Mouse (Mus musculus): ENCODE results near the gene Clec2d.

Gene Clec2d

DNA sequence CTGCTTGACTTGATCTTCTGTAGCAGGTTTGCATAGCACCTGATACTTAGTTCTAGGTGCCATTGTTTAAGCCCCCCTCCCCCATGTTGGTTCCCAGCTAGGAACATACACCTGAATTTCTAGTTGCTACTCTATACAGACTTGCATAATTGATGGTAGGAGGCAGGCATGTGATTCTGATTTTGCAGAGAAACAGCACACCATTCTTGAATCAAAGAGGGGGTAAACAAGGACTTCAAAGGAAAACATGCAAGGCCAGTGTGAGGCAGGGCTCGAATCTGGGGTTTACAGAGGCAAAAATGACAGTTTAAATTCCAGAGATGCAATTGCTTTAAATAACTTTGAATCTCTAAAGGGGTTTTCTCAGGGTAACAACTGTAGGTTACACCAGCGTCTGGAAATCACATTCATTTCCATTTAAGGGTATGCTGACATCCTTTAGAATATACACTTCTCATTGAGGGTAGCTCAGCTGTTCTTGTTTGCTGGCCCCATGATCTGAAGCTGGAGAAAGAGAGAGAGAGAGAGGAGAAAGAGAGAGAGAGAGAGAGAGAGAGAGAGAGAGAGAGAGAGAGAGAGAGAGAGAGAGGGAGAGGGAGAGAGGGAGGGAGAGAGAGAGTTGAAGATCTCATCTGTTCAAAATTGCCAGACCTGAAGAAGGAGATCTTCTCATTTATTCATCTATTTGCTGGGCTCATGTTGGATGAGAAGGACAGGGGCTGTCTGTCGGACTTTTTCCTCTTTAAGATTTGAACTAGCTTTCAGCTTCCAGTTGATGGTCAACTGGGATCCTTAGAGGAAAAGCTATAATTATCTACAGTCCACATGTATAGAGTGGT is 48.7 kb downstream of the Clec2d start:
- no peak for DNase-seq

DNA sequence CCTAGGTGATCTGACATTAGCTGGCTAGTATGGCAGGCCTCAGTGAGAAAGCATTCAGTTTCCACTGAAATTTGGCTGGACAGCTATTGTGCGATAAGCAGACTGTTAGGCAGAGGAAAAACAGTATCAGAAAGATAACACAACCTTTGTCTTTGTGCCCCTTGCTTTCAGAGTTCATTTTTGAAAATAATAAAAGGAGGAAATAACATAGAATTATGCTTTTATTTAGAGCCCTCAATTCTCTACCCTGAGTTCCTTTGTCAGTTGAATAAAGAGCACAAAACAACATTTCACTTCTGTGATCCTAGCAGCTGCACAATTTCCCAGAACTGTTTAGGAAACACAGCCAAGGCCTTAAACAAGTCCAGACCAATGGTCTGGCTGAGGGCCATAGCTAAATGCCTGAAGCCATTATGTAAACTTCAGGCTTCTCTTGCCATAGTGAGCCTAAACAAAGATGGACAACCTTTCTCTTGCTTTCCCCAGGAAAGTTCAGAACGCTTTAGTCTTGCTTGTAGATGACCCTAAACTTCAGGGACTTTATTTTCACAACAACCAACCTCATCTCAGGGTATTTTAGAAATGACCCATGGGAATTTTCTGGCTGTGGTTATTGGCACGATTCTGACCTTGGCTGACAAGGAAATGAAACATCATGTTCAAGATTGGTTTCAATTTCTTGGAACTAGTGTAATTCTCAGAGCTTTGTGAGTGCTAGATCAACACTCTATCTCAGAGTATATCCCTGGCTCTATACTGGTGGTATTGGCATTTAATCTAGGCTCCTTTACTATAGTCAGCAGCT is 49.6 kb downstream of the Clec2d start:
- DNase-seq: peak; percentile 46 to 55

DNA sequence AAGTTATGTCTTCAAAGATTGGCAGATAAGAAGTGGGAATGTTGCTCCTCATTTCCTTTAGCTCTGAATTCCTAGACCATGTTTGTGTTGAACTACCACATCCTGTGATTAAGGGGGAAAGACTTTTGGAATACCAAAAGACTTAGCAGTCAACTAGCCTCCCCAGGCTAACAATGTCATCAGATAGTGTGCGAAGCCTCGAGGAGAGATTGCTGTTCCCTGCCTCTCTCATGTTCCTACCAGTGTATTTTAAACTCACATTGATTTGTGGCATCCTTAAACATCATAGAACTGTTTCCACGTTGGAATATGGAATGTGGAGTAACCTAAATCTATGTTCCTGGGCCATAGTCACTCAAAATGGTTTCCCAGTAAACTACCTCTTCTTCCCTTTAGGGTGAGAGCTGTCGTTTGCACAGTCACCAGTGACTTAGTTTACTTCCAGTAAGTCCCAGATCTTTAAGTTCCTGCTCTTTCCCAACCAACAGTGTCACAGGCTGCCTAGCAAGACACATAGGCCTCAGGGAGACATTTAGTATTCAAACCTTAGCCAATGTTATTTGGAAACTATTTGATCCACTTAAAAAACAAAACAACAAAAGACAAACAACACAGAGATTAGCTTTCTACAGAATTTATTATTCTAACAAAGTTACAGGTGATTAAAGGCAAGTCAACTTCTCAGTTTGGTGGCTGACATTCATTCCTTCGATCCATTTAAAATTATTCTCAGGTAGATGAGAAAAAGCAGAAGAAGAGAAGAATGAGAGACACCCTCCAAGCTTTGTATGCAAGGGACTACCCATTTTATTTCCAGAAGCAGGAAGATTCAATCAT is 51.8 kb downstream of the Clec2d start:
- DNase-seq: no peak

DNA sequence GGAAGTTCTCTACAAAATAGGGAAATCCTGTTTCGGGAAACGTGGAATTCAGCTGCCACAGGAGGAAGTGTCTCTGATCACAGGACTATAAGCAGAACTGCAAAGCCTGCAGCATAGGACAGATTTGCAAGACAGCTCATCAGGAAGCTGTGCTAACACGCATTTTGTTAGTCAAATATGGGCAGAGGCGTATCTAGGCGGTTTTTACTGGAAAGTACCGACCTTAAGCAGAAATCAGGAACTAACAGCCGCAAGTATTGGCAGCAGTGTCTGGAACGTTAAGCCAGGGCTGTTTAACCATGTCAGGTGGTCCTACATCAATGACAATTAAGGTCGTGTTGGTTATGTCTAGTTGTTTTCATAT is 52.4 kb downstream of the Clec2d start:
- no peak for DNase-seq

DNA sequence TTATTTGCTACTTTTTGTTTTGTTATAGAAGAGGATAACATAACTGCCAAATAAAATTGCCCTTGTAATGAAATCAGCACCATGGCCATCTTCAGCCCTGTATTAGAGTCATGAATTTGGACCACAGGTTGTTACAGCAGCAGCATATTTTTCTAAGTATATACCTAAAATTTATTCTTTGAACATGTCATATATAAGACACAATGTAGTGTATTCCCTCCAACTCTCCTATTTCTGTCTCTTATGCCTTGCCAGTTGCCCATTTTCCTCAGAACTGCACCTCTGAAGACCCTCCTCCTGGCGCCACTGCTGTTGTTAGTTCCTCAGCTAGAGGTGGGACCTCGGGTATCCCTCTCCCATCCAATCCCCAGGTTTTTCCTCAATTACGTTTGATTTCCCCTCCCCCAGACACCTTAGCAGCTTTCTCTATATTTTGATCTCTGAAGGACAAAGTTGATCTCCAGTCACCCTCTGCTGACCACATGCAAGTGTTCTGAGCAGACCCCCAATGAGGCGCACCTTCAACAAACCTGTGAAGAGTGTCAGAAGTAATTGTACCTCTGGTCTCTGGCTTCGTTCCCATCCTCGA is 53.0 kb downstream of the Clec2d start:
- no peak for DNase-seq

DNA sequence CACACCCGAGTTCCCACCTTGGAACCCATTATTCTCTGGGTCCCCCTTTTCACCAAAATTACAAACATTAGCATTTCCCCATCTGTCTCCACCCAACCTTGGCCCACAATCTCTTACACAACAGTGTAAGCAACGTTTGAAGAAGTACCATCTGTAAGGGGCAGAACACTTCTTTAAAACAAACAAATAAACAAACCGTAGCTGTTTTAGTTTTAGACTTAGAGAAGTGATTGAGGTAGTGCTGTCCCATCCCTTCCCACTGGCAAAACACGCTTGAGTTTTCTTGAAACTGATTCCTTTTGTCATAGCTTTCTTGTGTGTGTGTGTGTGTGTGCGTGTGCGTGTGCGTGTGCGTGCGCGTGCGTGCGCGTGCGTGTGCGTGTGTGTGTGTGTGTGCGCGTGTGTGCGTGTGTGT is 53.5 kb downstream of the Clec2d start:
- DNase-seq: no peak

DNA sequence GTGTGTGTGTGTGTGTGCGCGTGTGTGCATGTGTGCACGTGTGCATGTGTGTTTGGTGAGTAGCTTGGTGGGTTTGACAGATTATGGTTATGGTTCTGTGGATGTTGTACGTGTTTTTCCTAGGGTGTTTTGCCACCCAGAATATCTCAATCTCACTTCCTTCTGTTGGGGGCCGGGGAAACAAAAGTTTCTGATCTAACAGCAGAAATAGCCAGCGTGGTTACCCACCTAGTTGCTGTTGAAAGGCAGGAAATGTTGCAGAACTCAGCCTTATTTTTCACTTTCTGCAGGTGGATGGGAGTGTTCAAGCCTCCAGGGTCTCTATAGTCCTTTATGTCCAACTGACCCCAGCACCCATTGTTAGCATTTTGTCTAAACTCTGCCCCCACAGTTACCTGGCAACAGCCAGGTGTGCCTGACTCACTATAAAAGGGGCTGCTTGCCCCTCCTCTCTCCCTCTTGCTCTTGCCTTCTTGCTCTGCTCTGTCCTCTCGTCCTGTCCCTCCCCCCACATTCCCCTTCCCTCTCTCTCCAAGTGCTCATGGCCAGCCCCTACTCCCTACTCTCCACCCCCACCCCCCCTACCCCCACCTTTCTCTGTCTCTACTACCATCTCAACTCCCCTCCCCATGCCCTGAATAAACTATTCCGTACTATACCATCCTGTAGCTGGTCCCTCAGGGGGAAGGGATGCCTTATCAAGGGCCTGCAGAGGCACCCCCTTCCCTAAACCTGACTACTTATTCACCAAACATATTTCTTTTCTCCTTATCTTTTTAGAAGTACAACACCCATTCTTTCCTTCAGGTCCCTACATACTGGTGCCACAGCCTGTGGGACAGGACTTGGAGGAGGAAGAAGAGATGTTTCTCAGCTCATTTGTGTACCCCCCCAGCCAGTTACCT is 54.3 kb downstream of the Clec2d start:
- DNase-seq: no peak

DNA sequence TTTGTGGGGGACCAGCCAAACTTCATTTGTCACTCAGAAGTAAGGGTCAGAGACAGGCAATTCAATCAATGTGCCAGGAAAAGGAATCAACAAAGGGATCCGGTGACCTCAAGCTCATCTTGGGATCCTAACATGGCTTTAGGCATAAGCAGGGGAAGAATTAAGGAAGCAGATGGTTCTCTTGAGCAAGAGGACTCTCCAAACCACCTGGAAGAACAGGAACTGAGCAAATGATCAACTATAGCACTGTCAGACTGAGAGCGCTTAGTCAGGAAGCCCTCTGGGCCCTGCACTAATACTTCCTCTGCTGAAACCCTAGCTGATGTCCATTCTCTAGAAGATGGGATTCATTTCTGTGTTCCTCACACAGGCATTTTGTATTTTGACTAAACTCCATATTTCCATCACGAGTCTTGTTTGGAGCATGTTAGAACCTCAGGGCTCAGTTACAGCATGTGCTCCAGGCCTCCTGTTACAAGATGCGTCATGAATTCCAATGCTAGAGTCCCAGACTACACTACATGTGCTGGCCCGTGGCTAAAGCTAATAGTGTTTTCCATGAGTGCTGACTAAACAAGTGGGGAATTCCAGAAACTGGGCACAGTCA is 55.5 kb downstream of the Clec2d start:
- DNase-seq: no peak
